Mouse (Mus musculus) brain, adult 2 months (tissue): ENCODE data around the gene Hist2h2aa2.

Experiments used
- DNase-seq: peaks from one replicate; pipeline ENCODE4 v3.0.0; 2011; ENCODE audit warnings: low read depth, low spot score

Hist2h2aa2 gene

GRCm38 (mm10) chr3:96197129-96197749, 42.8 kb downstream of the Hist2h2aa2 start:
- peak; percentile 99 for DNase-seq

DNA sequence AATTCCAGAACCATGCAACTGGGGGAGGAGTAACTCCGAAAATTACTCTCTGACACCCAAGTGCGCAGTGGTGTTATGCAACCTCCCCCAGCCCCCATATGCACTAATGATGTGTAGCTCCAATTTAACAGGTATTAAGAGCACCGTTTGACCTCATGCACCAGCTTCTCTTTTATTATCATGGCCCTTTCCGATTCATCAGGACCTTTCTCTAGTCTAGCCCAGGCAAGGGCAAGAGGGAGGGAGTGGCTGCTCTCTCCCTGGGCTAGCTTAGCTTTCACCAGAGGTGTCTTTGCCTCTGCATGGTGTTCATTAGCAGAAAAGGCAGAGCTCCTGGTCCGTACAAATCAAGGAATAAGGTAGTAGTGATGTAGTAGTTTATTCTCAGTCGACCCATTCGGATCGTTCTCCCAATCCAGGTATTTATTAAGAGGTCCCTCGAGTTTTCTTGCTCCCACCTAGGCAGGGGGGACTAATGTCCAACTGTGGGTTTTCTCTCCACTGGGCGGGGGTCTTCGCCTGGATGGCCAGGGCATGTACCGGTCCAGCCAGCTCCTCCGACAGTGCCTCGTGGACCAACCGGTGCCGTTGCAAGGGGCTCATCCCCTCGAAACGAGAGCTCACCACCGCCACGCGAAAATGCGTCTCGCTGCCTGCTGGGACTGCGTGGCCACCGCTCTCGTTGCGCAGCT, 43.5 kb downstream of the Hist2h2aa2 start:
- peak; percentile 49 for DNase-seq

DNA sequence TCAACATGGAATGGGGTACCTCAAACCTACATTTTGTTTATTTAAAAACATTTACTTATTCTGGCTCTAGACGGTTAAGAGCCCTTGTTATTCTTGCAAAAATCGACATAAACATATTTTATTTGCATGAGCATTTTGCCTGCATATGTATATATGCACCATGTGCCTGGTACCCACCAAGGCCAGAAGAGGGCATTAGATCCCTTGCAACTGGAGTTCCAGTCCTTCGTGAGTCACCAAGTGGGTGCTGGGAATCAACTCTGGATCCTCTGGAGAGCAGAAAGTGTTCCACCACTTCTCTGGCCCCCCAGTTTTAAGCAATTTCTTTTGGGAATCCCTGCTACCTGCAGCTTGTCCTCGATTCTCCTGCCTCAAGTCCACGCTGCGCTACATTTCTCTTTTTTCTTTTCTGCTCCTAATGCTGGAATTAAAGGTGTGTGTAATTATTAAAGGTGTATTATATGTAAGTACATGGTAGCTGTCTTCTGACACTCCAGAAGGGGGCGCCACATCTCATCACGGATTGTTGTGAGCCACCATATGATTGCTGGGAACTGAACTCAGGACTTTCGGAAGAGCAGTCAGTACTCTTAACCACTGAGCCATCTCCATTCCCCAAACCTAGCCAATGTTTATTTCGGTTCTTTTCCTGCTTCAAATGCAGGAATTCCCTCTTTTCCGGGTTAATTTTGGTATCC, 44.3 kb downstream of the Hist2h2aa2 start:
- peak; percentile 37 for DNase-seq

- DNase-seq, result no peak
Measured at GRCm38 (mm10) chr3:96194966-96195365, 45.1 kb downstream of the Hist2h2aa2 start.

DNA sequence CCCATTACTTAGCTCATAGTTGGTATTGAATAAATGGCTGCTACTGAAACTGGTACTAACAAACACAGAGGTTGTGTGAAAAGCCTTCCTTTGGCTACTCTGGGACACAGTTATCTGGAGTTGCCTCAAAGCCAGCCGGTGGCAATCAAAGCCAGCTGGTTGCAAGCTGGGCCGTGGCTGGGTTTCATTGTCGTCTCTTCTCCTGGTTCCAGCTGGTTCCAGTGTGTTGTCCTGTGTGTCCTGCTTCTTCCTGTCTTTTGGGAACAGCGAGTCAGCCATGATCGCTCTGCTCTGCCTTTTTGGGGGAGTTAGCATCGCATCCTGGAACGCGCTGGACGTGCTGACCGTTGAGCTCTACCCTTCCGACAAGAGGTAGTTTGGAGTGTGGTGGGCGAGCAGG, 47.1 kb downstream of the Hist2h2aa2 start:
- DNase-seq, result no peak
